Mouse (Mus musculus) heart, postnatal 0 days (tissue): ENCODE results near the gene Ntm. TPM values are rescaled to one million over a fixed set of nuclear protein-coding genes. Genes with fewer than 3 reads are reported as not detected.

Experiments
- ATAC-seq: fragments of 200-750 bp; cut with Nextera tagmentation; 2 replicates; pipeline ENCODE4 v1.8.0; 2017; ENCODE audit warnings: low read depth, moderate number of reproducible peaks, moderate library complexity; ENCODE audit not compliant: insufficient read depth
- DNase-seq: peaks from one replicate; pipeline ENCODE4 v3.0.0-alpha.2; 2016; ENCODE audit warnings: low spot score
- H3K27ac ChIP-seq: fragments of 300-500 bp; sonication (generic); 2 replicates; pipeline ENCODE4 v1.5.1; 2014; ENCODE audit warnings: low read depth, mild to moderate bottlenecking
- H3K27me3 ChIP-seq: fragments of 300-500 bp; sonication (generic); 2 replicates; pipeline ENCODE4 v1.6.1; 2014; ENCODE audit warnings: low read length, mixed read lengths; ENCODE audit not compliant: control insufficient read depth, insufficient read depth
- H3K36me3 ChIP-seq: fragments of 300-500 bp; sonication (generic); replicated peaks from 2 replicates; pipeline ENCODE4 v1.6.1; 2014; ENCODE audit warnings: low read length, mixed read lengths; ENCODE audit not compliant: control insufficient read depth, insufficient read depth
- H3K4me1 ChIP-seq: fragments of 300-500 bp; sonication (generic); 2 replicates; pipeline ENCODE4 v1.6.1; 2014; ENCODE audit warnings: antibody characterized with exemption; ENCODE audit not compliant: control insufficient read depth, insufficient read depth
- H3K4me2 ChIP-seq: fragments of 300-500 bp; sonication (generic); 2 replicates; pipeline ENCODE4 v1.6.1; 2014; ENCODE audit warnings: low read depth, mild to moderate bottlenecking, low read length, moderate library complexity
- H3K4me3 ChIP-seq: fragments of 300-500 bp; sonication (generic); 2 replicates; pipeline ENCODE4 v1.5.1; 2014; ENCODE audit warnings: low read depth, low read length
- H3K9ac ChIP-seq: fragments of 300-500 bp; sonication (generic); replicated peaks from 2 replicates; pipeline ENCODE4 v1.6.1; 2014; ENCODE audit warnings: low read depth, low read length, mixed read lengths
- H3K9me3 ChIP-seq: fragments of 300-500 bp; sonication (generic); replicated peaks from 2 replicates; pipeline ENCODE4 v1.6.1; 2016; ENCODE audit warnings: low read length; ENCODE audit not compliant: control insufficient read depth
- CTCF ChIP-seq: IDR thresholded peaks from 2 replicates; pipeline ENCODE4 v1.5.1; 2016; ENCODE audit warnings: antibody characterized with exemption, control low read depth, low read depth
- EP300 ChIP-seq: IDR thresholded peaks from 2 replicates; pipeline ENCODE4 v1.6.1; 2016; ENCODE audit warnings: antibody characterized with exemption, low read depth
- WGBS: fragments of 180-500 bp; shearing (Covaris S2); extraction: QIAGEN DNeasy Blood & Tissue Kit; methylation state at CpG from one replicate; pipeline ENCODE4 v1.1.7; 2014; 5-methylcytosine and 5-hydroxymethylcytosine counted together
- polyA plus RNA-seq: library from polyadenylated mRNA; unstranded; fragments of >200 nt; fragmentation: Nextera tagmentation; extraction: Ambion mirVana; gene quantifications from 2 replicates; pipeline ENCODE4 v1.2.1, GENCODE M21; 2015
- total RNA-seq: library from RNA; depleted of rRNA; stranded (reverse); fragments of >200 nt; gene quantifications from 2 replicates; pipeline ENCODE4 v1.2.3, GENCODE M21; 2014; ENCODE audit warnings: low replicate concordance

Ntm gene
- total and polyA plus RNA-seq, 2 experiments from 2014 or later: 7.1 to 8.8 TPM

DNA sequence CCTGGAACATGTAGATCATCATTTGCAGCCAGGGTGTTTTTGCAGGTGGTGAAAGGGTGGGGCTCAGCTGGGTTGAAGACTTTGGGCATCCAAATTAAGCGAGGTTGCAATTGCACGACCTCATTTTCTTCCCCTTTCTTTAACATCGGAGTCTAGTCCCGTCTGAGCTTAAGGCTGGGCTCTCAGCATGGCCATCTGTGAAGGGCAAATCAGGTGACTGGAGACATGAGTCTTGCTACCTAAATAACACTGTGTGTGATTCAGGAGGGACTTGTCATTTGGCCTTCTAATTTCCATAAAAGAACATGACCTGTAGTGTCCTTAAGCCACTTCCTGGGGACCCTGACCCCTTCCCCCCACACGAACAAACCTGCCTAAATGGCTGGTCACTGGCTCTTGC lies 394.4 kb downstream of the Ntm start:
- ATAC-seq: no peak
- no peak for TF ChIP-seq CTCF
- TF ChIP-seq EP300: no peak
- Histone ChIP-seq H3K4me3 (no peak overlapping the region), H3K9me3 (no peaks in the 10 kb centered on the region), H3K9ac (no peak overlapping the region), H3K27ac (no peak overlapping the region), H3K4me1 (no peaks in the 10 kb centered on the region), H3K27me3 (no peaks in the 10 kb centered on the region), H3K4me2 (no peak overlapping the region), H3K36me3 (no peaks in the 10 kb centered on the region)
- DNase-seq: no peak
- WGBS: 52% methylated on average over 5 of the region's 5 CpGs

DNA sequence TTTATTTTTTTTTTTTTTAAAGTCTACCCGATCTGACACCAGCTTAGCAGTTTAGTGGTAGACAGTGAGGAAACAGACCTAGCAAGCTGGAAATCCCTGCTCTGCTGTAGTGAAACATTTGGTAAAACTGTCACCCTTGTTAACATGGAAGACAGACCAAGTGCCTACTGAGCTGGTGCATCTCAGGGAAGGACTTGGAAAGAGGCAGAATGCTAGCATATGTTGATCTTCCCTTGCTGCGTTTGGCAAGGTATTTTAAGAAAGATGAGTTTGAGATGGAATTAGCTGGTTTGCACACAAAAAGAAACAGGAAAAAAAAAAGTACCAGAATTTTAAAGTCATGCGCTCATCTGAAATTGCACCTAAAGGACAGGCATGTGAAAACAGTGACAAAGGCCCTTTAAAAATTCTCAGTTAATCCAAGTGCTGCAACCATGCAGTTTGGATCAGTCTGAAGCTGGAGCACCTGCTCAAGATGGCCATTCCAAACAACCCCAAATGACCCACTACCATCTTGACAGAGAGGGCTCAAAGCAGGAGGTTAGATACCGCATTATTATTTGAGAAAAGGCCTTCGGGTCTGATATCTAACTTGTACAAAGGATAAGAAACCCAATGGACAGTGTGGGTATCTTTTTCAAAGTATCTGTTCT lies 400.4 kb downstream of the Ntm start:
- Histone ChIP-seq H3K9me3 (no peaks in the 10 kb centered on the region), H3K27me3 (no peaks in the 10 kb centered on the region), H3K36me3 (no peaks in the 10 kb centered on the region), H3K4me1 (no peaks in the 10 kb centered on the region), H3K9ac (no peak overlapping the region), H3K4me3 (no peak overlapping the region), H3K4me2 (no peak overlapping the region), H3K27ac (no peak overlapping the region)
- TF ChIP-seq EP300 (no peak), CTCF (no peak)
- DNase-seq (no peak), ATAC-seq (no peak)
- WGBS: 79% methylated on average over 5 of the region's 5 CpGs

DNA sequence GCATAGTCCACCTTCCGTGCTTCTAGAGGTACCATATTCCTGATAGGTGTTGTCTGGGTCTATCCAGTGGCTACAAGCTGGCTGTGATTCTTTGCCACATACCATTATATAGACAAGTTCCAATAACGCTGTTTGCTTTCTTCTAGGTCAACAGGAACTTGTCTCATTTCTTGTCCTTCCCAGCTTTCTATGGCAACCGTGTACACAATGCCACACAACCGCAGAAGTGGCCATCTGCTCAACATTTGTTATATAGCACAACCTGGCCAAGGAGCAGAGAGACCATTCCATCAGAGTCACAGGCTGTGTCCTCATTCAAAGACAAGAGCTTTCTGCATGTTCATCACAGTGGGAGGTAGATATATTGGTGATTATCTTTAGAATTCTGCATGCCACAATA lies 404.0 kb downstream of the Ntm start:
- 80% methylated on average over 4 of the region's 4 CpGs for WGBS
- Histone ChIP-seq H3K9me3 (no peaks in the 10 kb centered on the region), H3K4me3 (no peak overlapping the region), H3K4me2 (no peak overlapping the region), H3K4me1 (no peaks in the 10 kb centered on the region), H3K27ac (no peak overlapping the region), H3K27me3 (no peaks in the 10 kb centered on the region), H3K36me3 (no peaks in the 10 kb centered on the region), H3K9ac (no peak overlapping the region)
- DNase-seq: no peak
- TF ChIP-seq CTCF (no peak), EP300 (no peak)
- no peak for ATAC-seq

DNA sequence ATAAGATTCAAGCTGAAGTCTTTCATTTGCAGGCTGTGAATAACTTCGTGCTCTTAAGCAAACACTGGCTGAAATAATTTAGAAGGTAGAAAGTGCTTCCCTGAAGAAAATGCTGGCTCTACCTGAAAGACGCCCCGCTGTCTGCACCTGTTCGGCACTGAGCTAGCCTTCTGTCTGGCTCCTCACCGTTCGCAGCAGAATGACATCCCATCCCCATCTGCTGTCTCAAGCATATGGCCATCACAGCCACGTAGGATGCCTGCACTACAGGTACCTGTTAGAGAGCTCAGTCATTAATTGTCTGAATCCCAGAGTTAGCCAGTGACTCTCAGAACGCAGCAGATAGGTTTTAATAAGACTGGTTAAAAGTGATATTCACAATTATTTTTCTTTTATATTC lies 412.4 kb downstream of the Ntm start:
- no peak for ATAC-seq
- Histone ChIP-seq H3K36me3 (no peaks in the 10 kb centered on the region), H3K4me1 (no peaks in the 10 kb centered on the region), H3K4me2 (no peak overlapping the region), H3K27ac (no peak overlapping the region), H3K27me3 (no peaks in the 10 kb centered on the region), H3K9me3 (no peaks in the 10 kb centered on the region), H3K4me3 (no peak overlapping the region), H3K9ac (no peak overlapping the region)
- 81% methylated on average over 8 of the region's 8 CpGs for WGBS
- no peak for DNase-seq
- TF ChIP-seq CTCF (no peak), EP300 (no peak)

DNA sequence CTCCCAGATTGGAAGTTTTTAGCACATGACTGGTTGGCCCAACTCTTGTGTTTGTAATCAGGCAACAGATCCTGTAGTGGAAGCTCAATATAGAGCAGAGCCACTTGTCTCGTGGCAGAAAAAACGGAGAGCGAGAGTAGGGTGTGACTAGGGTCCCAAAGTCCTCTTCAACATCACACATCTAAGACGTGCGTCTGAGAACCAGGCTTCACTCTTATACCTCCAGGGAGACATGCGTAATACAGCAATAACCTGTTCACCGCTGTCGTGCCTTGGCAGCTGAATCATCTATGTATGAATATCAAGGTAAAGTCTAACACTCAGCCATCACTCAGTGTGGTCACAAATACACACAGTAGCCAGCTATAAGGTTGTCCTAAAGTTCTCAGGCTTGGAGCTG lies 412.8 kb downstream of the Ntm start:
- Histone ChIP-seq H3K4me1 (no peaks in the 10 kb centered on the region), H3K9ac (no peak overlapping the region), H3K36me3 (no peaks in the 10 kb centered on the region), H3K4me2 (no peak overlapping the region), H3K4me3 (no peak overlapping the region), H3K9me3 (no peaks in the 10 kb centered on the region), H3K27ac (no peak overlapping the region), H3K27me3 (no peaks in the 10 kb centered on the region)
- DNase-seq (no peak), ATAC-seq (no peak)
- 70% methylated on average over 8 of the region's 8 CpGs for WGBS
- no peak for TF ChIP-seq EP300
- TF ChIP-seq CTCF: no peak

DNA sequence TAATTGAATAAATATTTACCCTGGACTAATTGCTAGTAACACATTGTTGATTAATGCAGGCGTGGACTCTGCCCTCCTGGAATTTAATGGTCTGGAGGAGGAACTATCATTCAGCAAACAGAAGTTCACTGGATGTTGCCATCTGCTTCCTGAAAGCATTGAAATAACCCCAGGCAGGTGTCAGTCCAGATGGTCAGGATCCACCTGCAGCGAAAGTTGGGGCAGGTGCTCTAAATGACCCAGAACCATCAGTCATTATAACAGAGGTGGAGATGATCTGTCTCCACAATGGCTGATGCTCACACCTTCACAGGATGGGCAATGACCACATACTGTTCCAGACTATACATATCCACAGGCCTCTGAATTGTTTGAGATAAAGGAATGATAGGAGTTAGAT lies 426.5 kb downstream of the Ntm start:
- Histone ChIP-seq H3K36me3 (no peaks in the 10 kb centered on the region), H3K9ac (no peak overlapping the region), H3K4me1 (no peaks in the 10 kb centered on the region), H3K27me3 (no peaks in the 10 kb centered on the region), H3K27ac (no peak overlapping the region), H3K4me2 (no peak overlapping the region), H3K9me3 (no peaks in the 10 kb centered on the region), H3K4me3 (no peak overlapping the region)
- TF ChIP-seq CTCF (no peak), EP300 (no peak)
- 78% methylated on average over 2 of the region's 2 CpGs for WGBS
- no peak for DNase-seq
- ATAC-seq: no peak
